Mouse (Mus musculus): ENCODE measurements around the gene Mill1.
"Not testable (repeated sequence)": the region's sequence is repeated elsewhere in the genome, so short reads cannot be mapped to it uniquely, and the experiment has no call there.

Gene Mill1

GRCm38 (mm10) chr7:18245047-18245446, at the start of gene Mill1:
TSS of gene Mill1 (plus strand) at chr7:18245347.
- DNase-seq (ENCODE audit: low read depth, low spot score): no peak

- DNase-seq (ENCODE audit: low read depth, low spot score): no peak
These were observed 34.2 kb upstream of the Mill1 start for GRCm38 (mm10) chr7:18210938-18211337.

- no peak for DNase-seq (ENCODE audit: low read depth, low spot score)
These were observed 30.4 kb upstream of the Mill1 start for GRCm38 (mm10) chr7:18214699-18215098.

DNA sequence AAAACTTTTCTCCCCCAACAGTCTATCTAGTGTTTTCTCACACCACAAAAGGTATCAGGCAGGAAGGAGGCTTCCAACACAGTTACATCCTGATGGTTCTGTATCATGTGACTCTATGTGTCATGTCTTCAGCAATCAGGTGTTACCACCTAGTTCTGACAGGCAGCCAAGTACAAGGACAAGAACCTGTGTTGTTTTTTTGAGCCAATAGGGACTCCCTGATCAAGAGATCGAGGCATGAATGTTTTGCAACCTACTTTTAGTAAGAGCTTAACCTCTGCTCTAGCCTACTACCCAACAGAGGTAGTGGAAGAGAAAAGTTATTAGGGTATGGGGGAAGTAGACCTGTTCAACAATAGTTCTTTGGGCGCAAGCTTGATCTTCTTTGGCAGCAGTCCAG, 6.6 kb upstream of the Mill1 start:
- DNase-seq (ENCODE audit: low read depth, low spot score): no peak

DNA sequence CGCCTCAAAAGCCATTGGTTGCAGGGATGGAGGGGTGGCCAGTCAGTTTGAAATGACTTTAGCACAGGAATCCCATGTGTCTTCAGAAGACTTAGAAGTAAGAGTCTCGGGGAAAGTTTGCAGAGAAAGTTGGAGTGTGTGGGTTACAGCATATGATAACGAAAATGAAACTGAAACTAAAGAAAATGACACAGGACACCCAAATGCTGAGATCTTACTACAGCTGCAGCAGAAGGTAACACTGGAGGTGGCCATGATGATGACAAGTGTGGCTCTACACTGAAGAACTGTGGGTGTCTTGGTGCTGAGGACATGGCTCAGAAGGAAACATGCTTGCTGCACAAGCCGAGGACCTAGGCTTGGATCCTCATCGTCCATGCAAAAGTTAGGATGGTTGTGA, 3.9 kb upstream of the Mill1 start:
- no peak for DNase-seq (ENCODE audit: low read depth, low spot score)

DNA sequence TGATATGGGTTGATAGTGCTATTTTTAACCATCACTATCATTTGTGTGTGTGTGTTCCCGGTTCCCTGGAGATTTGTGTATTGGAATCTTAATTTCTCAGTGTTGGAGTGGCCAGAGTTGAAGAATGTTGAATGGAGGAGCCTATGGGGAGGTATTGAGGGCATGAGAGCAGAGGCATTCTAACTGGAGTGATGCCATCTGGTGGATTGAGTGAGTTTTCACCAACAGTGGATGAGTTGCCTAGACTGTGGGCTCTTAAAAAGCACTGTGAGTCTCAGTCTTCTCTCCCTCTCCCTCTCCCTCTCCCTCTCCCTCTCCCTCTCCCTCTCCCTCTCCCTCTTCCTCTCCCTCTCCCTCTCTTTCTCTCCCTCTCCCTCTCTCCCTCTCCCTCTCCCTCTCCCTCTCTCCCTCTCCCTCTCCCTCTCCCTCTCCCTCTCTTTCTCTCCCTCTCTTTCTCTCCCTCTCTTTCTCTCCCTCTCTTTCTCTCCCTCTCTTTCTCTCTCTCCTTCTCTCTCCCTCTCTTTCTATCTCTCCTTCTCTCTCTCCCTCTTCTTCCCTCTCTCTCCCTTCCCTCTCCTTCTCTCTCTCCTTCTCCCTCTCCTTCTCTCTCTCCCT, 1.1 kb upstream of the Mill1 start:
- not testable (repeated sequence) for DNase-seq (ENCODE audit: low read depth, low spot score)

DNA sequence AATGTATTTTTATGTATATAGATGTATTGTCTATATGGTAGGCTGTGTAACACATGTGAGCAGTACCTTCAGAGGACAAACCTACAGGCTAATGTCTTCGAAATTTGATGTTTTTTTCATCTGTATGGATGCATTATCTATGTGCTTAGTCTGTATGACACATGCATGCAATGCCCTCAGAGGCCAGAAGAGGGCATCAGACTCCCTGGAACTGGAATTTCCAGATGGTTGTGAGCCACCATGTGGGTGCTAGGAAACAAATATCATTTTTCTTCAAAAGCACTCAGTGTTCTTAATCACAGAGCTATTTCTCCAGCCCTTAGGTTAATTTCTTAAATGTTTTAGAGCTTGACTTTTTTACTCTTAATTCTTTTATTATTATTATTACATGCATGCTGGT, 15.1 kb downstream of the Mill1 start:
- DNase-seq (ENCODE audit: low read depth, low spot score): no peak

DNA sequence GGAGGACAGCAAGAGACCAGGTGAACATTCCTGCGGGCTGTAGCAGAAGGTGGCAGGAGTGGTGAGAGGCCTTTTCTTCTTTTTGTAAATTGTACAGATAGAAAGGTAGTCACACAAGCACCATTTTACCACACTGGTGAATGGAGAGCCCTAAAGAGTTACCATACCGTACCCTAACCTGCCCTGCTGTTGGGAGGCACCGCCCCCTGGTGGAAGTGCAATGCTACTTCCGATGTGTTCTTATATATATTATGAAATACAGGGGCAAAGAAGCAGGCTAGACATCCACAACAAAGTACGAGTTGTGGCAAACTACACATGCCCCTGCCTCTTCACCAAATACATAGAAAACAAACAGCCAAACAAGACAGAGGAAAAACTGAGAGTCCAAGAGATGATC, 19.9 kb downstream of the Mill1 start:
- no peak for DNase-seq (ENCODE audit: low read depth, low spot score)
